Mouse (Mus musculus) heart, embryonic 10.5 days (tissue): ENCODE data around the gene Tctn1. TPM values are rescaled to one million over a fixed set of nuclear protein-coding genes. Genes with fewer than 3 reads are reported as not detected.

ENCODE experiments used
- DNase-seq: peaks from one replicate; pipeline ENCODE4 v3.0.0-alpha.2; 2017; ENCODE audit warnings: low spot score
- H3K27ac ChIP-seq: fragments of 300-500 bp; sonication (generic); 2 replicates; pipeline ENCODE4 v1.5.1; 2016; ENCODE audit warnings: mild to moderate bottlenecking
- H3K27me3 ChIP-seq: fragments of 300-500 bp; sonication (generic); 2 replicates; pipeline ENCODE4 v1.6.1; 2016; ENCODE audit warnings: mild to moderate bottlenecking; ENCODE audit not compliant: poor library complexity, insufficient read depth, severe bottlenecking
- H3K36me3 ChIP-seq: fragments of 300-500 bp; sonication (generic); 2 replicates; pipeline ENCODE4 v1.6.1; 2016; ENCODE audit warnings: mild to moderate bottlenecking, moderate library complexity
- H3K4me1 ChIP-seq: fragments of 300-500 bp; sonication (generic); 2 replicates; pipeline ENCODE4 v1.6.1; 2016; ENCODE audit warnings: mild to moderate bottlenecking
- H3K4me3 ChIP-seq: fragments of 300-500 bp; sonication (generic); 2 replicates; pipeline ENCODE4 v1.5.1; 2016; ENCODE audit warnings: mild to moderate bottlenecking, moderate library complexity
- H3K9me3 ChIP-seq: fragments of 300-500 bp; sonication (generic); 2 replicates; pipeline ENCODE4 v1.6.1; 2016; ENCODE audit warnings: mild to moderate bottlenecking, moderate library complexity
- WGBS: fragments of 180-500 bp; shearing (Covaris S2); methylation state at CpG from one replicate; pipeline ENCODE4 v1.1.7; 2016; 5-methylcytosine and 5-hydroxymethylcytosine counted together
- polyA plus RNA-seq: library from polyadenylated mRNA; unstranded; fragments of >200 nt; fragmentation: Nextera tagmentation; extraction: Ambion mirVana; gene quantifications from 2 replicates; pipeline ENCODE4 v1.2.1, GENCODE M21; 2016

Gene Tctn1
- polyA plus RNA-seq, 1 experiment from 2014 or later = 3.1 TPM

DNA sequence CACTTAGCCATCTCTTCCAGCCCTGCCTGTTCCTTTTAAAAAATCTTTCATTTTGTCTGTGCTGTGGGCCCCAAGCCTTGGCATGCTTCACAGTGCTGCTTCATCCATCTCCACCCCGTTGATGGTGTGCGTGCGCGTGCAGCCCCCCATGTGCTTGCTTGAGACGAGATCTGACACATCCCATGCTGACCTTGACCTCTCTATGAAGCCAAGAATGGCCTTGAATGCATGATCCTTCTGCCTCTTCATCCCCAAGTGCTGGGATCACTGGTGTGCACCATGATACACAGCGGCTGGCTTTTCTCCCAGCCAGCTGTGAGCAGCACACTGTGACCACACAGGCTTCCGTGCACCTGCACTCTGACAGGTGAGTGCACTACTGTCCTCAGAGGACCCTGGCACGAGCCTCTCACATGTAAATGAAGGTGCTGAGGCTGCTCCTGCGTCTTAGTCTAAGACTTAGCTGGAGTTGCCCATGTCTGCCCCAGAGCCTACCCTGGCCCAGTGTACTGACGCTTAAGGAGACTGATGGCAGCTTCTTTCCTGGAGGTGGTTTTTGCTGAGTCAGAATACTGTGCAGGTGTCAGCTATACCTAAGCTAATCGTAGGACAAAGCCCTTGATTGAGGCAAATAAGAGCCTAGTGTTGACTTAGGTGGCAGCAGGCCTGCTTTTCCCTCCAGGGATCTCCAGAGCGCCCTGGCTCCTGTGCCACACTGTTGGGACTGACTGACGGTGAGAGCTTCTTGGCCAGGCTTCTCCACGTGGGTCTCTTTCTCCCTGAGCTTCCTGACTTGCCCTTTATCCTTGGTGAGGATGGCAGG lies 31.1 kb upstream of the Tctn1 start:
- no peaks in the 10 kb centered on the region for H3K27me3 ChIP-seq
- no peak overlapping the region for H3K27ac ChIP-seq
- no peak overlapping the region for H3K4me3 ChIP-seq
- 80% methylated on average over 14 of the region's 14 CpGs for WGBS
- peaks cover 57% of the 10 kb centered on the region for H3K4me1 ChIP-seq
- H3K9me3 ChIP-seq = no peaks in the 10 kb centered on the region
- DNase-seq = no peak
- peaks cover 11% of the 10 kb centered on the region; the same call in 1 of the 2 replicates for H3K36me3 ChIP-seq

DNA sequence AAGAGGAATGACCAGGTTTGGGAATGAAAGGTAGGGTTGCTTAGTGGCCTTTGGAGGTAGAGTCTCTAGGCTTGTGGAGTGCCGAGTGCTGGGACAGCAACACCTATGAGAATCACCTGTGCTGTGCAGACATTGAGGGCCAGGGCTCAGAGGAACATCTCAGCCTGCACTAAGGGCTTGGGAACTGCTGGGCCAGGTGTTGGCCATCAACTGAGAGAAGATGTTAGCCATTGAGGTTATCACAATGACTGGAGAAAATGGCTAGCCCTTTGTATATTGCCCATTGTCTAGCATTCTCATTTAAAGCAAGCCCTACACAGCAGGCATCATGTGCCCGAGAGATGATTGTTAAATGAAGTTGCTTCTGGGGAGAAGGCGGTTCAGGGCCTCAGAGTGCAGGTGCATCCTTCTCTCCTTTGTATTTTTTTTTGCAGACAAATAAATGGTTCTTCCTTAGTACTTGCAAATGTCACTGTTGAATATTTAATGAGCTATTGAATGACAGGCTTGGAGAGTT lies 30.0 kb upstream of the Tctn1 start:
- Histone ChIP-seq H3K9me3 (no peaks in the 10 kb centered on the region), H3K36me3 (peaks cover 8% of the 10 kb centered on the region), H3K27me3 (no peaks in the 10 kb centered on the region), H3K4me1 (peaks cover 57% of the 10 kb centered on the region), H3K4me3 (no peak overlapping the region), H3K27ac (0 out of 2 replicates have a peak overlapping the region, but pooled peaks have one; percentile 5)
- WGBS = 86% methylated on average over 3 of the region's 3 CpGs
- DNase-seq = no peak

GRCm38 (mm10) chr5:122293131-122293530 lies 28.9 kb upstream of the Tctn1 start:
- no peaks in the 10 kb centered on the region for H3K9me3 ChIP-seq
- 68% methylated on average over 6 of the region's 6 CpGs for WGBS
- H3K27ac ChIP-seq = no peak overlapping the region
- DNase-seq = no peak
- H3K4me3 ChIP-seq = no peak overlapping the region
- peaks cover 51% of the 10 kb centered on the region for H3K4me1 ChIP-seq
- H3K36me3 ChIP-seq = peaks cover 17% of the 10 kb centered on the region
- H3K27me3 ChIP-seq = no peaks in the 10 kb centered on the region

DNA sequence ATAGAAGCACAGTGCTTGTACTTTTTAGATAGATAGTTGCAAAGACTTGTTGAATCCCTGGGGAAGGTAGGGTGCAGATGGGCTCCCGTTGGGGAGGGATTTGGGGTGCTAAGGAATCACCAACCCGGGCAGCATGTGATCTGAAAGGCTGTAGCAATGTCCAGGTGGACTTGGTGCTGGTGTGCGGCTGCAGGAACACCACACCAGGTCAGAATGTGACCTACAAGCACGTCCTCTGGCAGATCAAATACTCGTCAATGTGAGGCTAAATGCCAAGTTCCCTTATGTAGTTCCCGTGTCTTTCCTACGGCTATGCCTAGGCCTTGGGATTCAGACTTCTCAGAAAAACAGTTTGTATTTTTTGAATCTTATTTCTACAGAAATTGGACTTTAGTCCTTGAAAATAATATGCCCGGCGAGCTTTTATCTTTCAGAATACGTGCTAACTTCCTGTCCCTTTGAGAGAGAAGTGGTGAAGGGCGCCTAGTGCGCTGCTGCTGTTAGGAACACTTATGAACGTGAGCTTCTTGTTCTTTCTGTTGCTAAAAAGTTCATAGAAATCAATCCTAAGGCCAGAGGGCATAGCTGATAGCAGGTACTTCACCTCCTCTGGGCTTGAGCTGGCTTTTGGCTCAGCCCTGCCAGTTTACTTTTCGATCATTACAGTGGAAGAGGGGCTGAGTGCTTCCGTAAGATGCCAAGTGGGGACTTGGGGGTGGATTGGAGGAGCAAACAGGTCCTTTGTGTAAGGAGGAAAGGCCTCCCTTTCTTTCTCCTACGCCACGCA lies 27.5 kb upstream of the Tctn1 start:
- DNase-seq = no peak
- H3K27ac ChIP-seq = no peak overlapping the region
- no peaks in the 10 kb centered on the region for H3K27me3 ChIP-seq
- H3K4me1 ChIP-seq = peaks cover 53% of the 10 kb centered on the region
- 69% methylated on average over 17 of the region's 17 CpGs for WGBS
- peaks cover 27% of the 10 kb centered on the region for H3K36me3 ChIP-seq
- no peak overlapping the region for H3K4me3 ChIP-seq
- H3K9me3 ChIP-seq = no peaks in the 10 kb centered on the region

- no peak for DNase-seq
- Histone ChIP-seq H3K9me3 (no peaks in the 10 kb centered on the region), H3K27me3 (no peaks in the 10 kb centered on the region), H3K4me3 (no peak overlapping the region), H3K27ac (no peak overlapping the region), H3K4me1 (peaks cover 56% of the 10 kb centered on the region), H3K36me3 (peaks cover 23% of the 10 kb centered on the region)
- 31% methylated on average over 6 of the region's 6 CpGs for WGBS
These were observed 26.9 kb upstream of the Tctn1 start for GRCm38 (mm10) chr5:122291149-122291548.

- no peak overlapping the region for H3K27ac ChIP-seq
- H3K4me1 ChIP-seq = peaks cover 47% of the 10 kb centered on the region
- H3K9me3 ChIP-seq = no peaks in the 10 kb centered on the region
- DNase-seq = no peak
- no peaks in the 10 kb centered on the region for H3K27me3 ChIP-seq
- no peak overlapping the region for H3K4me3 ChIP-seq
- 90% methylated on average over 4 of the region's 4 CpGs for WGBS
- H3K36me3 ChIP-seq = peaks cover 23% of the 10 kb centered on the region
These were observed 24.0 kb upstream of the Tctn1 start for GRCm38 (mm10) chr5:122288147-122288811.

DNA sequence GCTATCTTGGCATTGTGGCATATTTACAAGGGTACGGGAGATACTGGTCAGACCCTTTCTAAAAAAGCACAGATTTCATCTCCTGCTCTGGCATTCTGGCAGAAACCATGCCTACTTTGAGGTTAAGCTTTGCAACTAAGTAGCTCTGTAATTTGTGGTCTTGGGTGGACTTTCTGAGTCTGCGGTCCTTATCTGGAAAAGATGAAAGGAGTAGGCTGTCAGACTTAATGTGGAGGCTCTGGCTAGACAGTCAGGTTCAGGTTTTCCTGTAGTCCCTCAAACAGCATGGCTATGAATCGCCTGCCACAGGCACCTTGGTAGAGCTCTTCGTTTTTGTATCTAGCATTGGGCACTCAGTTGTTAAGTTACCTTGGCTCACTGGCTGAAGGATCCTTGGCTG lies 22.8 kb upstream of the Tctn1 start:
- Histone ChIP-seq H3K4me3 (no peak overlapping the region), H3K36me3 (peaks cover 23% of the 10 kb centered on the region), H3K4me1 (peaks cover 35% of the 10 kb centered on the region), H3K27ac (0 out of 2 replicates have a peak overlapping the region, but pooled peaks have one; percentile 29), H3K27me3 (no peaks in the 10 kb centered on the region), H3K9me3 (no peaks in the 10 kb centered on the region)
- DNase-seq = no peak
- WGBS = 76% methylated on average over 4 of the region's 4 CpGs

GRCm38 (mm10) chr5:122286191-122286590 lies 21.9 kb upstream of the Tctn1 start:
- Histone ChIP-seq H3K4me3 (peak overlapping the region; percentile 94), H3K9me3 (no peaks in the 10 kb centered on the region), H3K27me3 (no peaks in the 10 kb centered on the region), H3K4me1 (peaks cover 27% of the 10 kb centered on the region), H3K36me3 (peaks cover 23% of the 10 kb centered on the region), H3K27ac (peak overlapping the region; percentile 42; the same call in 1 of the 2 replicates)
- WGBS = 85% methylated on average over 10 of the region's 10 CpGs
- DNase-seq = no peak

GRCm38 (mm10) chr5:122285767-122286150 lies 21.5 kb upstream of the Tctn1 start:
- H3K4me3 ChIP-seq = peak overlapping the region; percentile 94
- WGBS = 49% methylated on average over 7 of the region's 7 CpGs
- H3K27ac ChIP-seq = peak overlapping the region; percentile 96

DNA sequence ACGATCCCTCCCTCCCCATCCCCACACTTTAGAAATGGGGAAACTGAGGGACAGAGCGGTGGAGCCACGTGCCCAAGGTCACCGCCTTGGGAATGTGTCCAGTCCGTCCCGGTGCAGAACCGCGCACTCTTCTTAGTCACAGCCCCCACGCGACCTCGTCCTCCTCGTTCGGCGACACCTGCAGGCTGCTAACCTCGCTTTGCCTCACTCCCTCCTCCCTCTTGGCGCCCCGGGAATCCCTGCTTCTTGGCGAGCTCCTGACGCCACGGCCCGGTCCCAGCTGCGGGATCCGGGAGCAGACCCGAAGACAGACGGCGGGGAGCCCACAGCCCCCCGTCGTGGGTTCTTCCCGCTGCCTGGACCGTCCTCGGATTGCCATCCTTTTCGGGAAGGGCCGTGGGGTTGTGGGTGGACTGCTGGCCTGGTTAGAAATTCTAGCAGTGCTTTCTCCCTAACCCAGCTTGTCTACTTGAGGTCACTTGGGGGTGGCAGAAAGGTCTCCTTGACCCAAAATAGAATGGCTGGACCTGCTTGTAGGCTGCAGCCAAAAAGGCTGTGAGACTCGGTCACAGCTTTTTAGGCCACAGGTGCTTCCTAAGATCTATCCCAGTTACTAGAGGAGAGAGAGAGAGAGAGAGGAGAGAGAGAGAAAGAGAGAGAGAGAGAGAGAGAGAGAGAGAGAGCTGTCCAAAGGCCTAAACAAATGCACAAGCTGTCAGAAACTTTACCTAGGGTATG lies 20.9 kb upstream of the Tctn1 start:
- no peaks in the 10 kb centered on the region for H3K27me3 ChIP-seq
- peaks cover 23% of the 10 kb centered on the region for H3K36me3 ChIP-seq
- H3K4me3 ChIP-seq = peak overlapping the region; percentile 94
- peak; percentile 83 for DNase-seq
- no peaks in the 10 kb centered on the region for H3K9me3 ChIP-seq
- H3K27ac ChIP-seq = peak overlapping the region; percentile 96
- H3K4me1 ChIP-seq = peaks cover 32% of the 10 kb centered on the region
- WGBS = under 1% methylated on average over 34 of the region's 34 CpGs

More at GRCm38 (mm10) chr5:122285767-122286150, 21.5 kb upstream of the Tctn1 start:
- Histone ChIP-seq H3K27me3 (no peaks in the 10 kb centered on the region), H3K9me3 (no peaks in the 10 kb centered on the region), H3K36me3 (peaks cover 23% of the 10 kb centered on the region), H3K4me1 (peaks cover 27% of the 10 kb centered on the region)
- DNase-seq = no peak

DNA sequence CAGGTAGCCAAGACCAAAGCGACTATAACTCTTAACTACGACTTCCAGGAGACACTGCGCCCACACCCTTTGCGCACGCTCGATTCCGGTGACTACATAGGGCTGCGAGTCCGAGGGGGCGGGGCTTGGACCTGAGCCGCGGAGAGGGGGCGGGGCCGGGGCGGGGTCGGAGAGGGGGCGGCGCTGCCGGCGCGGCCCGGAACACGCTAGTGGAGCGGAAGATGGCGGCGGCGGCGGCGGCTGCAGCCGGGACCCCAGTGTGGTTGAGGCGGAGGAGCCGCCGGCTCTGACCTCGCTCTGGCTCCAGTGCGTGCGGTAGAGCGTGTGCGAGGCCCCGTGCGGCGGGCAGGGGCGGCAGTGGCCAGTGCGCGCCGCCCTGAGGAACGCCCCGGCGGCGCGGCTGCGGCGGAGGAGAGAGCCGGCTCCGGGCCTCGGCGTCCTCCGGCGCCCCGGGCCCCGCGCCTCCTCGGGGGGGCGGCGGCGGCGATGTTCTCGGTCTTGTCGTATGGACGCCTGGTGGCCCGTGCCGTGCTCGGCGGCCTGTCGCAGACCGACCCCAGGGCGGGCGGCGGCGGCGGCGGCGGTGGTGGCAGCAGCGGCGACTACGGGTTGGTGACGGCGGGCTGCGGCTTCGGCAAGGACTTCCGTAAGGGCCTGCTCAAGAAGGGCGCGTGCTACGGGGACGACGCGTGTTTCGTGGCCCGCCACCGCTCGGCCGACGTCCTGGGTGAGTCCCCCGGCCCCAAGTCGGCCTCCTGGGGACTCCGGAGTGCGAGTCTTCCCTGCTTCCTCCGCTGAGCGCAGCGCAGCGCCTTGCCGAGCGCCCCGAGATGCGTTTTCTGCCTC lies 20.1 kb upstream of the Tctn1 start, which contains the start of gene Pptc7:
Pptc7 (plus strand) TSS at position 183 of the 846 bp plus-strand sequence.
- under 1% methylated on average over 111 of the region's 114 CpGs for WGBS
- no peaks in the 10 kb centered on the region for H3K27me3 ChIP-seq
- peak; percentile 96 for DNase-seq
- H3K36me3 ChIP-seq = peaks cover 19% of the 10 kb centered on the region
- H3K9me3 ChIP-seq = no peaks in the 10 kb centered on the region
- H3K4me3 ChIP-seq = peak within 1 kb of the TSS; percentile 94
- peaks cover 32% of the 10 kb centered on the region for H3K4me1 ChIP-seq
- H3K27ac ChIP-seq = peak within 1 kb of the TSS; percentile 96
